Mouse (Mus musculus): Measurements from ENCODE around the gene Robo2. TPM values are rescaled to one million over a fixed set of nuclear protein-coding genes. Genes with fewer than 3 reads are reported as not detected.
"Not testable (repeated sequence)": the region's sequence is repeated elsewhere in the genome, so short reads cannot be mapped to it uniquely, and the experiment has no call there.

The Robo2 gene
- total RNA-seq, 2 experiments from 2014 or later, result not detected

DNA sequence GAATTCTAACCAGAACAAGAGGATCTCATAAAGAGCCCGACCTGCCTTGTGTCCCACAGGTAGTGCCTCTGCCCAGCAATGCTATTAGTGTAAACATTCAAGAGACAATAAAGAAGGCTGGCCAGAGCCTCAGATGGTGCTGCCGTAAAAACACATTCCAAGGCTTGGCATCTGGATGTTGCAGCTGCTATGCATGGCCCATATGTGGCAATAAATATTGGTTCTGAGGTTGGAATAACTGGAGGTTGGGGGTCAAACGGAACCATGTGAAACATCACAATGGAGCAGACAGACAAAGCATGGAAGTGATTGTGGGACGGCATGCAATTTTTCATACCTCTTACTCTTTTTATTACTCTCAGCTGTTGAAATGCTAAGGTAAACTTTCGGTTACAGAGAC, 189.1 kb downstream of the Robo2 start:
- ATAC-seq (replicated peaks; ENCODE audit: poor library complexity, severe bottlenecking), result no peak

- no peak for ATAC-seq (replicated peaks; ENCODE audit: poor library complexity, severe bottlenecking)
These were observed 194.7 kb downstream of the Robo2 start for GRCm38 (mm10) chr16:74216879-74217415.

- no peak for ATAC-seq (replicated peaks; ENCODE audit: poor library complexity, severe bottlenecking)
These were observed 195.8 kb downstream of the Robo2 start for GRCm38 (mm10) chr16:74215791-74216190.

- no peak for ATAC-seq (replicated peaks; ENCODE audit: poor library complexity, severe bottlenecking)
These were observed 210.9 kb downstream of the Robo2 start for GRCm38 (mm10) chr16:74200705-74201104.

DNA sequence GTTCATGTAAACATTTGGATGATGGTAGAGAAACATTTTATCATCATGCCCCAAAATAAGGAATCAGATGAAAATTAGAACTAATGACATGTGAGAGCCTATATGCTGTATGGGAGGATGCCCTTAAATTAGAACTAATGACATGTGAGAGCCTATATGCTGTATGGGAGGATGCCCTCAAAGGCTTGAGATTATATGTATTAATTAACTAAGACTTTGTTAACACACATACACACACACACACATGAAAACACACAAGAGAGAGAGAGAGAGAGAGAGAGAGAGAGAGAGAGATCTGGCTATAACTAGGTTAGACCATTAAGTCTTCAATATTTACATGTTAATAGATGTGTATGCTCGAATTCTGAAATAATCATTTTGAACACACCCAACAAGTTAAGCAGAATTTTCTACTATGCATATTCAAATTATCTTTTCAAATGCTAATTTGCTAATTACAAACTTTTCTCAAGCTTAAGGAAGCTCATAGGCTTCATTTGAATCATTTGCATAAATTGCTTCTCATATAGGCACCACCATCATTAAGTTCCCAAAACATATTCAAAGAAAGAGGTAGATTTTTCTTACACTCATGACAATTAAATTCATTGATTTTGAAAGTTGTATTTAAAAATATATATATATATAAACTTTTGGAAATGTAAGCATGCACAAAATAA, 211.5 kb downstream of the Robo2 start:
- no peak for ATAC-seq (replicated peaks; ENCODE audit: poor library complexity, severe bottlenecking)

GRCm38 (mm10) chr16:74192979-74193554, 218.6 kb downstream of the Robo2 start:
- no peak for ATAC-seq (replicated peaks; ENCODE audit: poor library complexity, severe bottlenecking)

DNA sequence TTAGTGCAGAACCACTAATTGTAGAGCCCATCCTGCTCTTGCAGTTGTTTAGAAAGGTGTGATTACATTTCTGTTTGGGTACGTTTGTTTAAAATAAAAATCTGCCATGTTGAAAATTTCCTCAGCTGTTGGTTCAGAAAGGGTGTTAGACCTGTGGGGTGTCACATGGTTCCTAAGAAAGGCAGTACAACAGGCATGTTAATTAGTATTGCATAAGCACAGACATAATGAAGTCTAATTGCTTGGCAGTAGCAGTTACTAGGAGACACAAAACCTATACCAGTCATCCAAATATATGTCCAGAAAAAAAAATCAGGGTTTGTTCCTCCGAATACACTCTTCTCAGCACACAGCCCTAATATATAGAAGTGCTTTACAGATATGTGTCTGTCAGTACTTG, 220.0 kb downstream of the Robo2 start:
- ATAC-seq (replicated peaks; ENCODE audit: poor library complexity, severe bottlenecking), result no peak

DNA sequence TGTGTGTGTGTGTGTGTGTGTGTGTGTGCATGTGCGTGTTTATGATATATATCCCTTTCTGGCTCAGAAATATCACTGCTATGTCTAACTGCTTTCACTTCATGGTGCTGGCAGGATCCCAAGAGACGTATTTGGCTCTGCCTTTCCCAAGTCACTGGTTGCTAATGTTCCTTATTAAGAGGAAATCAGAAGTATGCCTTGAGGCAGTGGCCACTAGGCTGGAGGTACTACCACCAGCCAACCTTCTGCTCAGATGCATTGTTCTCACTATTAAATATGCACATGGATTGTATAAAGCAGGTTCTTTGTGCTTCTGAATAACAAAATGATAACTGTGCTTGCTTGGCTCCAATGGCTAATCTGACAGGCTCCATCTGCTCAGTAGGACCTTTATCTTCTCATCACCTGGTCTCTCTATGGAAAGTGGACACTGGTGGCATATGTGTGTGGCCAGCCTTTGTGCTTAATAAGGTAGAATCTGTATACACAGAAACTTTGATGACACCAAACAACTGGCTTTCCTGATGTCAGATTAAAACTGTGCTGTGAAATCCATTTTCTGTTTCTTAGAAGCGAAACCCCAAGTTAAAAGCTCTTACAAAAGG, 229.0 kb downstream of the Robo2 start:
- no peak for ATAC-seq (replicated peaks; ENCODE audit: poor library complexity, severe bottlenecking)

- ATAC-seq (replicated peaks; ENCODE audit: poor library complexity, severe bottlenecking), result no peak
These were observed 239.0 kb downstream of the Robo2 start for GRCm38 (mm10) chr16:74172673-74173072.

DNA sequence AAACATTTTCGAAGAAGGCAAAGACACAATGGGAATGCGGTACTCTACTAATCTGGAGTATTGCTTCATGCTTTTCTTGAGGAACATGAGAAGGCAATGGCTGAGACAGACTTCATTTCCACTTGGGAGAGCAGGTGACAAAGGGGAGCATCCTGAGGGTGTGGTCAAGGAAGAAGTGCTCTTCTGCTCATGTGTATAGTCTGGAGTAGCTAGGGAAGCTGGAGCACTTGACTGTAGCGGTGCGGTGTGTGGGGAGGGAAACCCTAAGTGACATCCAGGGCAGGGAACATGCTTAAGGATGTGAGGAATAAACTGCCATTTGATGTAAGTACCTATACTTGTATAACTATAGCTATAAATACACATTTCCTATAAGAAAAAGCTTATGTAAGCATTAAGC, 242.0 kb downstream of the Robo2 start:
- no peak for ATAC-seq (replicated peaks; ENCODE audit: poor library complexity, severe bottlenecking)

DNA sequence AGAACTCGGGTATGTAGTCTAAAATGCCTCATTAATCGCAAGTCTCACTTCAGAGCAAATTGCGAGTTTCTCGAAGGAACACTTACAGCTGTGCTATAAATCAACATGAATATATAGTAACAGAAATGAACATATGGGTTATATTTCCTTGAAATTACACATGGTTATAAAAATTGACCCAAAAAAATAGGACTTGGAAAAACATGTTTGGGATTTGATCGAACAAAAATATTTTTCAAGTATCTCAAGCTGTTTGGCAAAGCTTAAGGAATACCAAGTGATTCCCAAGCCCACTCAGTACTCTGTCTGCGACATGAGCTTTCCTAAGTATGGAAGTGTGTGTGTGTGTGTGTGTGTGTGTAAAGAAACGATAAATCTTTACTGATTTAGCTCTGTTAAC, 242.5 kb downstream of the Robo2 start:
- no peak for ATAC-seq (replicated peaks; ENCODE audit: poor library complexity, severe bottlenecking)

DNA sequence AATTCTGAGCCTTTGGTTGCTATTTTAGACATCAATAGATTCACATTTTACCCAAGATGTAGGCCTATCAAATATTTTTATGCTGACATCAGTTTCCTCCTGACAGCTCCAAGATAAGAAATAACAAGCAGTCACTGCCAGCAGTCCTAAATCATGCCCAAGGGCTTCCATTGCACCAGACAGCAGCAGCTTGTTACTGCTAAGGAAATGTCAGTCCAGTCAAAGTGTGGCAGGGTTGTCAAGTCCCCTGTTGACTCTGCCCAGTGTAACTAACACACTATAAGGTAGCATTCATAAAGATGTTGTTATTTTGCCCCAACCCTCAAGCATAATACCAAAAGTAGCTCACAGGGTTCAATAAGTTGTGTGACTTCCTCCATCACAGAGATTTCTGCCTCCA, 243.8 kb downstream of the Robo2 start:
- no peak for ATAC-seq (replicated peaks; ENCODE audit: poor library complexity, severe bottlenecking)

GRCm38 (mm10) chr16:74162041-74162440, 249.6 kb downstream of the Robo2 start:
- no peak for ATAC-seq (replicated peaks; ENCODE audit: poor library complexity, severe bottlenecking)

DNA sequence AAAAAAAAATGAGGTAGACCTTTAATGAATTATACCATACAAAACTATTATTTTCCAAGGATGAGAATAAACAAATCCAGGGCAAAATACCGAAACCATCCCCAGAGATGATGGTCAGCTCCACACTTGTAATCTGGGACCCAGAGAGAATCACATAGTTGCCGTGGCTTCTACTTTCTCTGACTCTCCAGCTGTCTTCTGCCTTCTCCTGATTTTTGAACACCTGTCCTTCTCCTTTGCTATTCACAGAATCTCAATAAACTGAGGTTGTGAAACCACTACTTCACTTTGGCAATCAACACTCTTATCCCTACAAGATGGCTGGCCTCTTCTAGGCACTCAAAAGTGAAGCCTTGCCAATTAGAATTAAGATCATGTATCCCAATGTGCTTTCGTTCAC, 252.4 kb downstream of the Robo2 start:
- ATAC-seq (replicated peaks; ENCODE audit: poor library complexity, severe bottlenecking), result no peak

GRCm38 (mm10) chr16:74136181-74136580, 275.4 kb downstream of the Robo2 start:
- ATAC-seq (replicated peaks; ENCODE audit: poor library complexity, severe bottlenecking), result no peak

DNA sequence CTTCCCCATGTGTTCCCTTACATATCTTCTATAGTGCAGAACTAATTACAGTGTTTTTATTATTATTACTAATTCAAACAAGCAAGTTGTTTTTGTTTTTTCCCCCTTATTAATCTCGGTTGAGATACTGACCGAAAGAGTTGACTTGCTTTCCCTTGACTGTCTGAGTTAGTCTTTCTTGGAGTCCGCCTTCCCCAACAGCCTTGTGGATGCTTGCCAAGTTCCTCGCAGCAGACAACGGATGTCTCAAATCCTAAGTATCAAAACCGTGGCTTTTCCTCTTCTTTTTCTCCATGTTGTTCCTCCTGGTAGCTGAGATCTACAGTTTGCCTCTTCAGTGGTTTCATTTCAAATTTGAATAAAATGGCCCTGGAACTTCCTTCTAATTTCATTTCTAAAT, 278.8 kb downstream of the Robo2 start:
- ATAC-seq (replicated peaks; ENCODE audit: poor library complexity, severe bottlenecking), result no peak

GRCm38 (mm10) chr16:74131370-74131769, 280.3 kb downstream of the Robo2 start:
- no peak for ATAC-seq (replicated peaks; ENCODE audit: poor library complexity, severe bottlenecking)

DNA sequence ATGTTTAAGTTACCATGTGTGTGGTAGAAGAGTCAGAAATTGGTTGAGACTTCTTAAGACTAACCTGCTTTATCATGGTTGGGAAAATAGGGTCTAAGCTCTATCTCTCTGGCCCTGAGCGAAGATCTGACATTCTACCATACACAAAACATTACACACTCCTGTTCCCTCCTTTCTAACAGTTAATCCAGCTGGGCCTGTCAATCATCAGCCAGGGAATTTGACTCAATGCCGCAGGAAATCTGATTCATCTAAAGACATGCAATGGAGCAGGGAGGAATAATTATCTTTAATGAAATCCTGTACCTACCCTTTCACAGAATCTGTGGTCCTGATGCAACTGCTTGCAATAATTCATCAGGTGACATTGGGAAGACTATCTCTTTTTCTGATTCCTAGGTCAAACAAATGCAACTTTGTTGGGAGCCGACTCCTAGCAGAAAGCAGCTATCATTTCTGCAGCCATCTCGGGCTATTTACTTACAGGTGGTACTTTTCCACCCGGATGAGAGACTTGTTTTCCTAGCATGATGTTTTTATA, 283.1 kb downstream of the Robo2 start:
- ATAC-seq (replicated peaks; ENCODE audit: poor library complexity, severe bottlenecking), result no peak

DNA sequence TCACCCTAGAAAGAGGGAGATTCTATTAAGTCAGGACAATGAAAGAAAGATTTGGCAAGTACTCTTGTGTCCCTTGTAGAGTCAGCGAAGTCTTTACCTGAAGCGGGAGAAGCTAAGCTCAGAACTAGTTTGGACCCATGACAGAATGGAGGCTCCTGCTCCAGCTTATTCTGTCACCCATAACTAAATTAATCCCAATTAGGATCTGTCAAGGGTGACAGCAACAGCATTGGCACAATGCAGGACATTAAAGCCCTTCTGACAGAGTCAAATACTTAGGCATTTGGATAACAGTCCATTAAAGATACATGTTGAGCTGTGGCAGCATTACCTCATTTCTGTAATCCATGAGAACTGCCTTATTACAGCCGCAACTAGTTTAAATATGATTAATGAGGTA, 298.5 kb downstream of the Robo2 start:
- ATAC-seq (replicated peaks; ENCODE audit: poor library complexity, severe bottlenecking), result no peak

GRCm38 (mm10) chr16:74111101-74111500, 300.5 kb downstream of the Robo2 start:
- no peak for ATAC-seq (replicated peaks; ENCODE audit: poor library complexity, severe bottlenecking)

- not testable (repeated sequence) for ATAC-seq (replicated peaks; ENCODE audit: poor library complexity, severe bottlenecking)
These were observed 307.2 kb downstream of the Robo2 start for GRCm38 (mm10) chr16:74104449-74104848.
